Mouse (Mus musculus): ENCODE results near the gene Mboat2.

The Mboat2 gene

DNA sequence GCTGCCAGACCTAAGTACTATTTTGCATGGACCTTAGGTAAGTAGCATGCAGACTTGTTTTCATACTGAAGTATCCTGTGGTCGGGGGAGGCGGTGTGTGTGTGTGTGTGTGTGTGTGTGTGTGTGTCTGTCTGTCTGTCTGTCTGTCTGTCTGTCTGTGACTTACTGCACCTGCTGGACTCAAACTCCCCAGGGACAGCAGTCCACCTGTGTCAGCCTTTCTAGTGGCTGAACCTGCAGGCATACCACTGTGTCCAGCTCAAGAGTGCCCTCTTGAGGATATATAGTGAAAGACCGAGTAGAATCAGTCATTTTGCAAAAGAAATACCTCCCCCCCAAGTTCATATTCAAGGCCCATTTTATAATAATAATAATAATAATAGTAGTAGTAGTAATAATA is 117.7 kb downstream of the Mboat2 start:
- peak; percentile 9 to 13 for DNase-seq (ENCODE audit: low spot score in 2 of 2)

DNA sequence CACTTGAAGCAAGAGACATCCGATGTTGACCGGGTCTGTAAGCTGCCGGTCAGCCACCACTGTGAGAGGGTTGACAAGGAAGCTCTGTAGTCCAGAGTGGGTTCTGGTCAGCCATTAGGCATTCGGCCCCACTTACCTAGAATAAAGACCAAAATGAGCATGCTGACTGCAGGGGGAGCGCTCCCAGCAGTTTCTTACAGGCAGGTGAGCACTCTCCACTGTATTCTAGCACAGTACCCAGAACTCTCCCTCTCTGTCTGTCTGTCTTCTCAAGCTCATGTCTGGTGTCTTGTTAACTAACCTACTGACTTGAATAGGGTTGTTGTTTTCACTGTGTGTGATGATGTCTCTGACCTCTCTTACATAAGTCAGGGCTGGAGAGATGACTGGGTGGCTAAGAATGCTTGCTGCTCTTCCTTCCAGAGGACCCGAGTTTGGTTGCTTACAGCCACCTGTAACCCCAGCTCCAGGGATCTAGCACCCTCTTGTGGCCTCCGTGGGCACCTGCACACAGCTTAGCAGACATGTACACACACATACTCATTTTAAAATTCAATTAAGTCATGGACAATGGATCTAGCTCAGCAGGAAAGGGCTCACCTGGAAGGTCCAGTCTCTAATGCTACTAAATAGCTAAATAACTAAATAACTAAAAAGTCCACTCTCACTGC is 119.8 kb downstream of the Mboat2 start:
- no peak for DNase-seq (ENCODE audit: low spot score in 2 of 2)

GRCm38 (mm10) chr12:24952147-24952546 is 121.5 kb downstream of the Mboat2 start:
- DNase-seq (ENCODE audit: low spot score in 2 of 2), result peak in 1 of 2 experiments; percentile 20

GRCm38 (mm10) chr12:24955137-24955536 is 124.5 kb downstream of the Mboat2 start:
- no peak for DNase-seq (ENCODE audit: low spot score in 2 of 2)

DNA sequence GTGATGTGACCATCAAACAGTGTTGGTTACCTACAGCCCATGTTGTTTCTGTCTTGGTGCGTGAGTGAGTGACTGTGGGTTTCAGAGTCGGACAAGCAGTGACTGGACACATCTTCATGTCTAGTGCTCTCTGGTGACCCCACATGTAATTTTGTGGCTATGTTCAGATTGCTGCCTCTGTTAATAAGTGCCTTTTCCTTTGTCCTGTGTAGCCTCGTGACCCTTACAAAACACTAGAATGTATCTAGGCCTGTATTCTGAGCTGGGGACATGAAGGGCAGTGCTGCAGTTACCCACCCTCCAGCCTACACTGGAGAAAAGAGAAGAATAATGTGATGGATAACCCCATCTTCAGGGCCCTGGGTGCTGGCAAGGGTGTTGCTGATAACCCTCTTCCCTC is 127.8 kb downstream of the Mboat2 start:
- DNase-seq (ENCODE audit: low spot score in 2 of 2), result no peak

DNA sequence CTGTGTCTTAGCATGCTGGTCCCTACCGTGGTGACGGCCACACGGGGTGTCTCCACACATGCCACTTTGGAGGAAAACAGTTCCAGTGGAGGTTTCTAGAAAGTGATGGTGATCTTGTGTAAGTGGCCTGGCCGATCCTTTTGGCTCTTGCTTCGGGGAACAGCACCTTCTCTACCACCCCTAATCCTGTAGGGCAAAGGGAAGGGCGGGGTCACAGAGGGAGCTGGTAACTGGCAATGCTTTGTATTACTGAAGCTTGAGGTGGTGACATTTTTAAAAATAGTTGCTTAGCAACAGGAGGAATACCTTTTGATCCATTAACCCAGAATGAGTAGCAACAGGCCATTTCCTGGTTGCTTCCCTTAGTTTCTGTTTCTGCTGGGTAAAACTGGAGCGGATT is 131.1 kb downstream of the Mboat2 start:
- DNase-seq (ENCODE audit: low spot score in 2 of 2), result no peak

- no peak for DNase-seq (ENCODE audit: low spot score in 2 of 2)
These were observed 131.8 kb downstream of the Mboat2 start for GRCm38 (mm10) chr12:24962362-24962967.

- DNase-seq (ENCODE audit: low spot score in 2 of 2), result peak in 1 of 2 experiments; percentile 18
These were observed 132.8 kb downstream of the Mboat2 start for GRCm38 (mm10) chr12:24963393-24964022.

GRCm38 (mm10) chr12:24965406-24965805 is 134.7 kb downstream of the Mboat2 start:
- no peak for DNase-seq (ENCODE audit: low spot score in 2 of 2)

DNA sequence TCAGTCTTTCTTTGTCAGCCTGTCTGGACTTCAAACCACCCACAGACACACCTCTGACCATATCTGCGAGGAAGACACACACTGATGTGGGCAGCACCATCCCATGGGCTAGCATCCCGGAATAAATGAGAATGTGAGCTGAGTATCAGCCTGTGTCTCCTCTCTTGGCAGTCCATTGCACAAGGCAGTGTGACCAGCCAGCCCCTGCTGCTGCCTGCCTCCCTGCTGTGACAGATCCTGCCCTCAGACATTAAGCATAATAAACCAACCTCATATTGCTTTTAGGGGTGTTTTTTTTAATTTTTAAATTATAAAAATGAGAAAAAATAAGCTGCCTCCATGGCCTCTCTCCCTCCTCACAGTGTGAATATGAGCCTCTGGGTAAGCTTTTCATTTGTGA is 135.4 kb downstream of the Mboat2 start:
- DNase-seq (ENCODE audit: low spot score in 2 of 2), result no peak

DNA sequence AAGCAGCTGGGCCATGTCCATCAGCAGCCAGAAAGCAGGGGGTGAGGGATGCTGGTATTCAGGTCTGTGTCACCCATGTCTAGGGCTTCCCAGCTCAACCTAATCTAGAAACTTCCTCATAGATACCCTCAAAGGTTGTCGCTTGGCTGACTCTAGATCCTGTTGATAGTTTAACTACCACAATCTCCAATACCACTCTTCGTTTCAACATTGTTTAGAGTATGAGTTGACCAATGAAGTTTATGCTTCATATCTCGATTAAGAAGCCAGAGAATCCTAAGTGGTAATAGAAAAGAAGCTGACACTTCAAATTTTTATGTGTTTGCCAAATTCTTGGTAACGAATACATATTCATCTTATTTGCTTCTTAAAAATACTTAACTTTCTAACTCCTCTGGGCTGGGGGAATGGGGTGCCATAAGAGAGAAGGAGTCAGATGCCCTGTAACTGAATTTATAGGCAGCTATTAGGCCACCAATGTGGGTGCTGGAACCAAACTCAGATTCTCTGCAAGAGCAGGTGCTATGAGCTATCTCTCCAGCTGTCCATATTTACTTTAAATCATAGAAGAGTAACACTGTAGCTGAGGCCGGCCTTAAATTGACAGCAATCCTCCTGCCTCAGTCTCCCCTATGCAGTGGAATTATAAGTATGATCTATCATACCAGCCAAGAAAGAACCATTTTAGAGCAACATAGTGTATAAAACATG is 141.0 kb downstream of the Mboat2 start:
- no peak for DNase-seq (ENCODE audit: low spot score in 2 of 2)

GRCm38 (mm10) chr12:24972371-24973350 is 142.0 kb downstream of the Mboat2 start:
- DNase-seq (ENCODE audit: low spot score in 2 of 2), result no peak

DNA sequence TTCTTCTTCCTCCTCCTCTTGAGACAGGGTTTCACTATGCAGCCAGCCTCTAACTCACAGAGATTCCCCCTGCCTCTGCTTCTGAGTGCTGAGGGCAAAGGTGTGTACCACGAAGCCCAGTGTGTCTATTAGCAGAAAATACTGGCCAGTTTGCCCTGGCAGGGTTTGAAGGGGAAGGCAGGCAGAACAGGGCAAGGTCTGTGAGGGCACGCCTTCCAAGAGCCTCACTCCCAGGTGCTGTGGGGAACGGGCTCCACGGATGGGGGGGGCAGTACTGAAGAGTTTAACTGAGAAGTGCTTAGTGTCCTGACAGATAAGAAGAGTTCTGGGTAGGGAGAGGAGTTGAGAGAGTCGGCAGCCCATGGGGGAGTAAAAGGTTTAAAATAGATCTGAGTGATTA is 142.9 kb downstream of the Mboat2 start:
- no peak for DNase-seq (ENCODE audit: low spot score in 2 of 2)

- DNase-seq (ENCODE audit: low spot score in 2 of 2), result peak; percentile 89 to 91
These were observed 143.9 kb downstream of the Mboat2 start, which contains the start of gene Kidins220 for GRCm38 (mm10) chr12:24974446-24975114. TSS of gene Kidins220 (plus strand) at chr12:24974925.

- peak; percentile 47 to 69 for DNase-seq (ENCODE audit: low spot score in 2 of 2)
These were observed 144.5 kb downstream of the Mboat2 start for GRCm38 (mm10) chr12:24975115-24975733.

DNA sequence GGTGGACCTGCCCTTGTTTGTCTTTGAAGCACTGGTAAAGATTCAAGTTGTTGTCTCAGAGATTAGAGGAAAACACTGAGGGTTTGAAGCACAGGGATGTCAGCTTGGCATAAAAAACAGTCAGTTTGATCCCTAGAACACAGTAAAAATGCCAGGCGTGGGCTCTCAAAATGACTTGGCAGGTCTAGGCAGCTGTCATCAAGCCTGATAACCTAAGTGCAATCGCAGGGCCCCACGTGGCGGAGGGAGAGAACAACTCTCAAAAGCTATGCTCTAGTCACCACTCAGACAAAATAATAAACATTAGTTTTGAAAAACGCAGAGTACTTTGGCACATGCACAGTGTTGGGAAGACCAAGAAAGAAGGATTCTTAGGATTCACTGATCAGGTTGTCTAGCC is 154.5 kb downstream of the Mboat2 start:
- no peak for DNase-seq (ENCODE audit: low spot score in 2 of 2)

GRCm38 (mm10) chr12:24995350-24995749 is 164.7 kb downstream of the Mboat2 start:
- DNase-seq (ENCODE audit: low spot score in 2 of 2), result no peak

DNA sequence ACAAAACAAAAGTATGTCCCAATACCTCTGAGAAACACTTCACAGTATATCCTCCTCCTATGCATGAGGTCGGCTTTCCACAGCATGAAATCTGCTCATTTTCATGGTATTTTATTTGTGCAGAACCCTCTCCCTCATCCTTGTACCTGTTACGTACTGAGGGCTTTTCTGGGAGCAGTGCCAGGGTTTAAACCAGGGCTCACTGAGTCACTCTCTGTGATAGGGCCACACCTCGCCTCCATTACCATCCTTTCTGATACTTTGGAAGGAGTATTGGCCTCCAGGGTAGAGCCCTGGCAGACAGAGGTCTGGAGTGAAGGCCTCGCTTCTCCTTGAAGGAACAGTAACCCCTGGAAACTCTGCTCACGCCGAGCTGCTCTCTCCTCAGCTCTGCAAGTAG is 174.7 kb downstream of the Mboat2 start:
- DNase-seq (ENCODE audit: low spot score in 2 of 2), result no peak

GRCm38 (mm10) chr12:25009957-25010356 is 179.3 kb downstream of the Mboat2 start:
- no peak for DNase-seq (ENCODE audit: low spot score in 2 of 2)

DNA sequence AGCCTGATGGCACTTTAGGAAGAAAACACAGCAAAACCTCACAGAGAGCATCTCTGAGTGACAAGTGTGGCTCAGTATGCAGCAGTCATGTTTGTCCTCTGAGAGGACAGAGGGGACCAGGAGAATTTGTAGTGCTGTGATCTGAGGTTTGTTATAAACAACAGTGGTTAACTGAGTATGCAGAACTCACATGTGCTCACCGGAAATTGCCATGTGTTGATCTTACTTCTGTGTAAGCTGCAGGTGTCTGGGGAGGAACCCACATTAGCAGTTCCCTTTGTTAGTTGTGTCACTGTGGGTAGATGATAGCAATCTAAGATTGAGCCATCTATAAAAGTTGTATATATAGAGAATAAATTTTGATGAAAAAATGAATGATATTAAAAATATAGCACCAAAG is 179.7 kb downstream of the Mboat2 start:
- no peak for DNase-seq (ENCODE audit: low spot score in 2 of 2)
